Mouse (Mus musculus): Measurements from ENCODE around the gene Icam5.

GRCm38 (mm10) chr9:21073044-21073840, 41.4 kb downstream of the Icam5 start, which contains the start of the genes Gm49373 and Fdx1l:
- TF ChIP-seq CTCF (IDR thresholded peaks at IDR 0.05; ENCODE audit: control insufficient read depth, insufficient read depth, insufficient replicate concordance, low read depth, low read length) (no peak), POLR2A (IDR thresholded peaks at IDR 0.05; ENCODE audit: control insufficient read depth, low read depth, low read length) (peak; percentile 77; the same call in 1 of the 2 replicates)
